Mouse (Mus musculus): Measurements from ENCODE around the gene Prpf18. TPM values are rescaled to one million over a fixed set of nuclear protein-coding genes. Genes with fewer than 3 reads are reported as not detected.
A peak's percentile ranks its signal among the peaks of the same experiment; 100 is the strongest.

The Prpf18 gene
- polyA plus RNA-seq, 1 experiment from 2014 or later = 33.7 TPM

- no peaks in the 10 kb centered on the region for H3K9me3 ChIP-seq (replicated peaks)
- H3K4me3 ChIP-seq = no peak overlapping the region
- H3K4me1 ChIP-seq = no peaks in the 10 kb centered on the region
- ATAC-seq = no peak
- peaks cover 83% of the 10 kb centered on the region for H3K36me3 ChIP-seq
- no peak overlapping the region for H3K27ac ChIP-seq
- H3K4me2 ChIP-seq = no peak overlapping the region
- H3K27me3 ChIP-seq (replicated peaks) = no peaks in the 10 kb centered on the region
- no peak overlapping the region for H3K9ac ChIP-seq
- 88% methylated on average over 10 of the region's 10 CpGs for WGBS (ENCODE audit: insufficient replicate concordance)
Measured at GRCm38 (mm10) chr2:4611704-4612103, 40.2 kb downstream of the Prpf18 start.

GRCm38 (mm10) chr2:4611295-4611694, 40.6 kb downstream of the Prpf18 start:
- no peak for ATAC-seq
- no peaks in the 10 kb centered on the region for H3K4me1 ChIP-seq
- H3K9me3 ChIP-seq (replicated peaks) = no peaks in the 10 kb centered on the region
- H3K36me3 ChIP-seq = peaks cover 87% of the 10 kb centered on the region
- WGBS (ENCODE audit: insufficient replicate concordance) = 85% methylated on average over 6 of the region's 6 CpGs
- no peak overlapping the region for H3K4me3 ChIP-seq
- H3K27ac ChIP-seq = no peak overlapping the region
- H3K4me2 ChIP-seq = no peak overlapping the region
- H3K27me3 ChIP-seq (replicated peaks) = no peaks in the 10 kb centered on the region
- no peak overlapping the region for H3K9ac ChIP-seq

- no peak for ATAC-seq
- H3K9me3 ChIP-seq (replicated peaks) = no peaks in the 10 kb centered on the region
Measured at GRCm38 (mm10) chr2:4609433-4609832, 42.5 kb downstream of the Prpf18 start.

GRCm38 (mm10) chr2:4608253-4608652, 43.7 kb downstream of the Prpf18 start:
- peaks cover 100% of the 10 kb centered on the region for H3K36me3 ChIP-seq
- no peaks in the 10 kb centered on the region for H3K4me1 ChIP-seq
- no peaks in the 10 kb centered on the region for H3K9me3 ChIP-seq (replicated peaks)
- H3K27ac ChIP-seq = no peak overlapping the region
- no peak overlapping the region for H3K4me2 ChIP-seq
- H3K4me3 ChIP-seq = no peak overlapping the region
- no peak for ATAC-seq
- H3K27me3 ChIP-seq (replicated peaks) = no peaks in the 10 kb centered on the region
- H3K9ac ChIP-seq = no peak overlapping the region
- 91% methylated on average over 3 of the region's 3 CpGs for WGBS (ENCODE audit: insufficient replicate concordance)

More at GRCm38 (mm10) chr2:4609433-4609832, 42.5 kb downstream of the Prpf18 start:
- no peak overlapping the region for H3K4me2 ChIP-seq
- no peaks in the 10 kb centered on the region for H3K27me3 ChIP-seq (replicated peaks)
- no peaks in the 10 kb centered on the region for H3K4me1 ChIP-seq
- no peak overlapping the region for H3K9ac ChIP-seq
- H3K27ac ChIP-seq = no peak overlapping the region
- 87% methylated on average over 10 of the region's 10 CpGs for WGBS (ENCODE audit: insufficient replicate concordance)
- H3K4me3 ChIP-seq = no peak overlapping the region
- peaks cover 96% of the 10 kb centered on the region for H3K36me3 ChIP-seq

- no peak for ATAC-seq
- Histone ChIP-seq H3K36me3 (peaks cover 100% of the 10 kb centered on the region), H3K4me2 (no peak overlapping the region), H3K27ac (no peak overlapping the region), H3K9me3 (replicated peaks) (no peaks in the 10 kb centered on the region), H3K27me3 (replicated peaks) (no peaks in the 10 kb centered on the region), H3K4me1 (no peaks in the 10 kb centered on the region), H3K9ac (no peak overlapping the region), H3K4me3 (no peak overlapping the region)
- 88% methylated on average over 3 of the region's 3 CpGs for WGBS (ENCODE audit: insufficient replicate concordance)
Measured at GRCm38 (mm10) chr2:4606559-4606958, 45.4 kb downstream of the Prpf18 start.

GRCm38 (mm10) chr2:4603361-4603945, 48.5 kb downstream of the Prpf18 start:
- H3K4me3 ChIP-seq = no peak overlapping the region
- 90% methylated on average over 33 of the region's 33 CpGs for WGBS (ENCODE audit: insufficient replicate concordance)
- no peaks in the 10 kb centered on the region for H3K4me1 ChIP-seq
- no peak for ATAC-seq
- no peak overlapping the region for H3K9ac ChIP-seq
- no peak overlapping the region for H3K27ac ChIP-seq
- H3K27me3 ChIP-seq (replicated peaks) = no peaks in the 10 kb centered on the region
- peaks cover 100% of the 10 kb centered on the region for H3K36me3 ChIP-seq
- H3K9me3 ChIP-seq (replicated peaks) = no peaks in the 10 kb centered on the region
- no peak overlapping the region for H3K4me2 ChIP-seq

GRCm38 (mm10) chr2:4601034-4601890, 50.7 kb downstream of the Prpf18 start:
- H3K4me1 ChIP-seq = no peaks in the 10 kb centered on the region
- no peak overlapping the region for H3K4me2 ChIP-seq
- no peaks in the 10 kb centered on the region for H3K27me3 ChIP-seq (replicated peaks)
- WGBS (ENCODE audit: insufficient replicate concordance) = 60% methylated on average over 15 of the region's 15 CpGs
- H3K9me3 ChIP-seq (replicated peaks) = no peaks in the 10 kb centered on the region
- no peak overlapping the region for H3K4me3 ChIP-seq
- no peak overlapping the region for H3K9ac ChIP-seq
- no peak for ATAC-seq
- H3K36me3 ChIP-seq = peaks cover 100% of the 10 kb centered on the region
- H3K27ac ChIP-seq = no peak overlapping the region

- H3K4me2 ChIP-seq = no peak overlapping the region
- H3K9ac ChIP-seq = no peak overlapping the region; the same call in 1 of the 2 replicates
- H3K4me3 ChIP-seq = no peak overlapping the region
- ATAC-seq = no peak
- WGBS (ENCODE audit: insufficient replicate concordance) = 89% methylated on average over 7 of the region's 7 CpGs
- peaks cover 100% of the 10 kb centered on the region for H3K36me3 ChIP-seq
- H3K4me1 ChIP-seq = peaks cover 16% of the 10 kb centered on the region
- H3K27me3 ChIP-seq (replicated peaks) = no peaks in the 10 kb centered on the region
- no peaks in the 10 kb centered on the region for H3K9me3 ChIP-seq (replicated peaks)
- no peak overlapping the region for H3K27ac ChIP-seq
Measured at GRCm38 (mm10) chr2:4596992-4597391, 54.9 kb downstream of the Prpf18 start.

- Histone ChIP-seq H3K4me3 (no peak overlapping the region), H3K4me1 (peaks cover 20% of the 10 kb centered on the region), H3K27ac (no peak overlapping the region), H3K4me2 (no peak overlapping the region), H3K9ac (no peak overlapping the region), H3K36me3 (peaks cover 100% of the 10 kb centered on the region), H3K9me3 (replicated peaks) (no peaks in the 10 kb centered on the region), H3K27me3 (replicated peaks) (no peaks in the 10 kb centered on the region)
- 85% methylated on average over 3 of the region's 3 CpGs for WGBS (ENCODE audit: insufficient replicate concordance)
- no peak for ATAC-seq
Measured at GRCm38 (mm10) chr2:4593878-4594387, 58.0 kb downstream of the Prpf18 start.

GRCm38 (mm10) chr2:4593433-4593832, 58.5 kb downstream of the Prpf18 start:
- H3K36me3 ChIP-seq = peaks cover 100% of the 10 kb centered on the region
- no peak overlapping the region for H3K4me3 ChIP-seq
- H3K27me3 ChIP-seq (replicated peaks) = no peaks in the 10 kb centered on the region
- H3K9me3 ChIP-seq (replicated peaks) = no peaks in the 10 kb centered on the region
- no peak overlapping the region for H3K27ac ChIP-seq
- 17% methylated on average over 9 of the region's 9 CpGs for WGBS (ENCODE audit: insufficient replicate concordance)
- ATAC-seq = peak; percentile 79
- no peak overlapping the region for H3K9ac ChIP-seq
- peaks cover 21% of the 10 kb centered on the region for H3K4me1 ChIP-seq
- no peak overlapping the region for H3K4me2 ChIP-seq

- no peak overlapping the region for H3K4me3 ChIP-seq
- H3K4me2 ChIP-seq = no peak overlapping the region
- H3K9me3 ChIP-seq (replicated peaks) = no peaks in the 10 kb centered on the region
- no peak overlapping the region for H3K9ac ChIP-seq
- H3K27ac ChIP-seq = peak overlapping the region; percentile 2; the same call in 1 of the 2 replicates
- peaks cover 24% of the 10 kb centered on the region for H3K4me1 ChIP-seq
- H3K27me3 ChIP-seq (replicated peaks) = no peaks in the 10 kb centered on the region
- H3K36me3 ChIP-seq = peaks cover 100% of the 10 kb centered on the region
- WGBS (ENCODE audit: insufficient replicate concordance) = 83% methylated on average over 7 of the region's 7 CpGs
- no peak for ATAC-seq
Measured at GRCm38 (mm10) chr2:4592666-4593065, 59.2 kb downstream of the Prpf18 start.

GRCm38 (mm10) chr2:4591647-4592046, 60.3 kb downstream of the Prpf18 start:
- H3K9me3 ChIP-seq (replicated peaks) = no peaks in the 10 kb centered on the region
- no peak overlapping the region for H3K4me3 ChIP-seq
- ATAC-seq = no peak
- H3K36me3 ChIP-seq = peaks cover 100% of the 10 kb centered on the region
- H3K4me1 ChIP-seq = peaks cover 24% of the 10 kb centered on the region
- no peak overlapping the region for H3K4me2 ChIP-seq
- no peak overlapping the region for H3K9ac ChIP-seq
- 62% methylated on average over 3 of the region's 3 CpGs for WGBS (ENCODE audit: insufficient replicate concordance)
- no peak overlapping the region for H3K27ac ChIP-seq
- no peaks in the 10 kb centered on the region for H3K27me3 ChIP-seq (replicated peaks)

Measured in liver, embryonic 12.5 days (tissue).